Mouse (Mus musculus): ENCODE results near the gene Limch1. TPM values are rescaled to one million over a fixed set of nuclear protein-coding genes. Genes with fewer than 3 reads are reported as not detected.

Gene Limch1
- total and polyA plus RNA-seq, 3 experiments = 0.33 TPM; not detected in 2

DNA sequence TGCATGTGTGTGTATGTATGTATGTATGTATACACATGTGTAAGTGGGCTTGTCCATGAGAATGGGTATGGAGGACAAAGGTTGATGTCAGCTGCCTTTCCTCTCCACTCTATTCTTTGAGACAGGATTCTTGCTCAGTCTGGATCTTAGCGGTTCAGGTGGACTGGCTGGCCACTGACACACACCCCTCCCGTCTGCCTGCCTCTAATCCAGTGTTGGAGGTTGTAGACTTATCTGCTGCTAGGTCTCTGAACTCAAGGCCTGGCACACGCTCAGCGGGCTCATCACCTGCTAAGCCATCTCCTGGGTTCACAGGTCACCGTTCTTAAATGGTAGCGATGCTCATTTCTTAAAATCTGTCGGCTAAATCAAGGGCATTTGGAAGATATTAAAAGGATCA, 60.7 kb downstream of the Limch1 start:
- Histone ChIP-seq H3K4me1 (ENCODE audit: insufficient read depth, low read depth, low read length) (no peaks in the 10 kb centered on the region), H3K9me3 (replicated peaks) (peaks cover 64% of the 10 kb centered on the region), H3K36me3 (replicated peaks) (no peaks in the 10 kb centered on the region), H3K27me3 (ENCODE audit: insufficient read depth, low read length) (no peaks in the 10 kb centered on the region), H3K4me3 (ENCODE audit: low read depth, low read length) (no peak overlapping the region)
- TF ChIP-seq GATA1 (IDR thresholded peaks at IDR 0.05; ENCODE audit: borderline replicate concordance, low read length) (no peak), GATA2 (IDR thresholded peaks at IDR 0.05; ENCODE audit: borderline replicate concordance, low read depth, low read length) (no peak), TAL1 (conservative IDR thresholded peaks at IDR 0.05; ENCODE audit: low read depth, low read length) (no peak), POLR2AphosphoS5 (IDR thresholded peaks at IDR 0.05; ENCODE audit: insufficient replicate concordance, low read depth, low read length) (no peak), CTCF (IDR thresholded peaks at IDR 0.05; ENCODE audit: low read depth, low read length) (no peak)
- no peak for ATAC-seq (ENCODE audit: extremely low read depth, insufficient number of reproducible peaks, low FRiP score, poor library complexity, severe bottlenecking)
- DNase-seq (ENCODE audit: low spot score) = no peak

DNA sequence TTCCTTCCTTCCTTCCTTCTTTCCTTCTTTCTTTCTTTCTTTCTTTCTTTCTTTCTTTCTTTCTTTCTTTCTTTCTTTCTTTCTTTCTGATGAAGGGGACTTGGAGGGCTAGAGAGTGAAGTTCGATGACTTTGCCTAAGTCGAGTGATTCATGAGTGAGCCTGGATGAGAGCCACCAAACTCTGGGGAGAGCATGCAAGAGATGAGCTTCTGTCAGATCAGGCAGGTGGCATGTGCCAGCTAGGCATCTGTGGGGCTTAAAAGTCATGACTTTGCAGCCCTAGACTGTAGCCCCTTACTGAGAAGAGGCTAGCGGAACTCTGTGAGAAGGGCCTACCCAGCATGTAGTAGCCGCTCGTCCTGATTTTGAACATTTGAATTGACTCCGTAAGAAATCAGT, 62.1 kb downstream of the Limch1 start:
- no peak overlapping the region for H3K4me3 ChIP-seq (ENCODE audit: low read depth, low read length)
- no peak for ATAC-seq (ENCODE audit: extremely low read depth, insufficient number of reproducible peaks, low FRiP score, poor library complexity, severe bottlenecking)
- DNase-seq (ENCODE audit: low spot score) = no peak
- no peaks in the 10 kb centered on the region for H3K4me1 ChIP-seq (ENCODE audit: insufficient read depth, low read depth, low read length)
- H3K36me3 ChIP-seq (replicated peaks) = no peaks in the 10 kb centered on the region
- H3K27me3 ChIP-seq (ENCODE audit: insufficient read depth, low read length) = no peaks in the 10 kb centered on the region
- TF ChIP-seq GATA1 (IDR thresholded peaks at IDR 0.05; ENCODE audit: borderline replicate concordance, low read length) = no peak
- TF ChIP-seq GATA2 (IDR thresholded peaks at IDR 0.05; ENCODE audit: borderline replicate concordance, low read depth, low read length) = no peak
- TF ChIP-seq CTCF (IDR thresholded peaks at IDR 0.05; ENCODE audit: low read depth, low read length) = no peak
- TF ChIP-seq POLR2AphosphoS5 (IDR thresholded peaks at IDR 0.05; ENCODE audit: insufficient replicate concordance, low read depth, low read length) = no peak
- no peak for TF ChIP-seq TAL1 (conservative IDR thresholded peaks at IDR 0.05; ENCODE audit: low read depth, low read length)
- H3K9me3 ChIP-seq (replicated peaks) = peaks cover 62% of the 10 kb centered on the region

DNA sequence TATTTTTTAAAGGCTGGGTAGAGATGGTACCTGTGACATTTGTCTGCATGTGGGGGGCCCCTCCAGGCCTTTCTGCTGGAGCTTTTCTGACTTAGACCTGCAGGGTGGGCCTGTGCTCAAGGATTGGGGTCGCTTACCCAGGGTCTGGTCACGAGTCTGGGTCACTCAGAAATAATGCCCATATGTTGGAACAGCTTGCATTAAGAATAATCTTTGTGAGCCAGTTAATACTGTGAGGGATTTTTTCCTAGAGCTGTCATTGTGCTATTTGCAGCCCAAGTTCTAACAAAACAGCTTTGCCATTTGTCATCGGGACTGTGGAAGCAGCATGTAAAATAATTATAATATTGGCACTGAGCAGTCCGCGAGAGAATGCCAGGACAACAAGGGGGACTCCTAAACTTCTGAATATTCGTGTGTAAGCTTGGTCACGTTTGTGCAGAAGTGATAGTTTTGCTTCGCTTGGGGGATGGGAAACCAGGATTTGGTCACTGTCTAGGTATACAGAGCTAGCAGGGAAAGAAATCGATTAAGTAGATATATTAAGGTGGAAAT, 63.5 kb downstream of the Limch1 start:
- TF ChIP-seq GATA2 (IDR thresholded peaks at IDR 0.05; ENCODE audit: borderline replicate concordance, low read depth, low read length) = no peak
- TF ChIP-seq CTCF (IDR thresholded peaks at IDR 0.05; ENCODE audit: low read depth, low read length) = no peak
- TF ChIP-seq POLR2AphosphoS5 (IDR thresholded peaks at IDR 0.05; ENCODE audit: insufficient replicate concordance, low read depth, low read length) = no peak
- TF ChIP-seq TAL1 (conservative IDR thresholded peaks at IDR 0.05; ENCODE audit: low read depth, low read length) = no peak
- no peak for TF ChIP-seq GATA1 (IDR thresholded peaks at IDR 0.05; ENCODE audit: borderline replicate concordance, low read length)
- peaks cover 65% of the 10 kb centered on the region for H3K9me3 ChIP-seq (replicated peaks)
- no peaks in the 10 kb centered on the region for H3K36me3 ChIP-seq (replicated peaks)
- H3K27me3 ChIP-seq (ENCODE audit: insufficient read depth, low read length) = no peaks in the 10 kb centered on the region
- no peaks in the 10 kb centered on the region for H3K4me1 ChIP-seq (ENCODE audit: insufficient read depth, low read depth, low read length)
- no peak overlapping the region for H3K4me3 ChIP-seq (ENCODE audit: low read depth, low read length)
- no peak for ATAC-seq (ENCODE audit: extremely low read depth, insufficient number of reproducible peaks, low FRiP score, poor library complexity, severe bottlenecking)
- DNase-seq (ENCODE audit: low spot score) = no peak

DNA sequence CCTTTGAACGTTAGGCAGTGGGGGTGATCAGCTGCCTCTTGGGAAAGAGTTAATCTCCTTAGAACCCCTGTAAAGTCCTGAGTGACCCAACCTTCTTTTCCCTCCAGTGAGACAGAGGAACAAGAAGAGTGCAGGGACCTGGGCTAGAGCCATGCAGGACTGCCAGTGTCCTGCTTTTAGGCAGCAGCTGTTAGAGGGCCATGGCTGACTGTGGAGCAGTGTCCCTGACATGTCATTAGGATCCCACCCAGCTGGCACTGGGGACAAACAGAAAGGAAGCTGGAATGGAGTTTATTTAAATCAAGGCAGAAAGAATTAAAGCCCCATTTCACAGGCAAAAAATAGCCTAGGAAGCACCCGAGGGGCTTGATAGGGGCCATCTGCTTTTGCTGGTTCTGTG, 64.8 kb downstream of the Limch1 start:
- no peak for DNase-seq (ENCODE audit: low spot score)
- peaks cover 58% of the 10 kb centered on the region for H3K9me3 ChIP-seq (replicated peaks)
- no peaks in the 10 kb centered on the region for H3K36me3 ChIP-seq (replicated peaks)
- no peak for ATAC-seq (ENCODE audit: extremely low read depth, insufficient number of reproducible peaks, low FRiP score, poor library complexity, severe bottlenecking)
- no peak overlapping the region for H3K4me3 ChIP-seq (ENCODE audit: low read depth, low read length)
- TF ChIP-seq GATA1 (IDR thresholded peaks at IDR 0.05; ENCODE audit: borderline replicate concordance, low read length) (no peak), POLR2AphosphoS5 (IDR thresholded peaks at IDR 0.05; ENCODE audit: insufficient replicate concordance, low read depth, low read length) (no peak), CTCF (IDR thresholded peaks at IDR 0.05; ENCODE audit: low read depth, low read length) (no peak), GATA2 (IDR thresholded peaks at IDR 0.05; ENCODE audit: borderline replicate concordance, low read depth, low read length) (no peak), TAL1 (conservative IDR thresholded peaks at IDR 0.05; ENCODE audit: low read depth, low read length) (no peak)
- H3K4me1 ChIP-seq (ENCODE audit: insufficient read depth, low read depth, low read length) = no peaks in the 10 kb centered on the region
- no peaks in the 10 kb centered on the region for H3K27me3 ChIP-seq (ENCODE audit: insufficient read depth, low read length)

DNA sequence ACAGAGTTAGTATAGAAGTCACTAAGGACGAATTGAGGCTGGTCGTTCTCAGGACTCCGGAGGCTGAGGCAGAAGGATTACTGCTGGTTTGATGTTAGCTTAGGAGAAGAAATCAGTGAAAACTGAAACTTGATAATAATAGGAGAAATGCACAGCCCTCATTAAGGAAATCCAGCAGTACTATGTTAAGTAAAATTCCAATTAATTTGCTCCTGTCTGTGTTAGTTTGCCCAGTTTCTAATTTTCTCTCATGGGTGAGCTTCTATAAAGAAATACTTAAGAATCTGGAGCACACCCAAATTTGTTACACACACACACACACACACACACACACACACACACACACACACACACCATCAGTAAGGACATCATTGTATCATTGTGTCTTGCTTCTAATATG, 69.0 kb downstream of the Limch1 start:
- no peak overlapping the region for H3K4me3 ChIP-seq (ENCODE audit: low read depth, low read length)
- H3K36me3 ChIP-seq (replicated peaks) = no peaks in the 10 kb centered on the region
- no peak for ATAC-seq (ENCODE audit: extremely low read depth, insufficient number of reproducible peaks, low FRiP score, poor library complexity, severe bottlenecking)
- no peaks in the 10 kb centered on the region for H3K27me3 ChIP-seq (ENCODE audit: insufficient read depth, low read length)
- peaks cover 56% of the 10 kb centered on the region for H3K9me3 ChIP-seq (replicated peaks)
- H3K4me1 ChIP-seq (ENCODE audit: insufficient read depth, low read depth, low read length) = no peaks in the 10 kb centered on the region
- TF ChIP-seq CTCF (IDR thresholded peaks at IDR 0.05; ENCODE audit: low read depth, low read length) (no peak), POLR2AphosphoS5 (IDR thresholded peaks at IDR 0.05; ENCODE audit: insufficient replicate concordance, low read depth, low read length) (no peak), GATA2 (IDR thresholded peaks at IDR 0.05; ENCODE audit: borderline replicate concordance, low read depth, low read length) (no peak), TAL1 (conservative IDR thresholded peaks at IDR 0.05; ENCODE audit: low read depth, low read length) (no peak), GATA1 (IDR thresholded peaks at IDR 0.05; ENCODE audit: borderline replicate concordance, low read length) (no peak)
- no peak for DNase-seq (ENCODE audit: low spot score)

DNA sequence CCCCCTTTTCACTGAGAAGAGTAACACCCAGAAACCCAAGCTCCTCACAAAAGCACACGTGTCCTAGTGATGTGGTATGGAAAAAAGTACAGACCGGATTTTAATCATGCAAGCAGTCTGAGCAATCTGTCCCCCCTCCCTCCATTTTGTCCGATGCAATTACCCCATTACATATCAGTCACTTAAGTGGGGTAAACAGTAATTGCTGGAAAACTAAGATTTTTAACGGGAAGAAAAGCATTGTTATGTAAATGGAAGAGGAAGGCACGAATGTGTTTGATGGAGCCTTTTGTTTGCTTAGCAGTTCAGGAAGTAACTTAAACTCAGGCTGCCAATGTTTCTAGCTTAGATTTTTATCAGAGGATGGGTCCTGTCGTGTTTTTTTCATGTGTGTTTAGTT, 70.2 kb downstream of the Limch1 start:
- Histone ChIP-seq H3K27me3 (ENCODE audit: insufficient read depth, low read length) (no peaks in the 10 kb centered on the region), H3K9me3 (replicated peaks) (peaks cover 61% of the 10 kb centered on the region), H3K36me3 (replicated peaks) (no peaks in the 10 kb centered on the region), H3K4me1 (ENCODE audit: insufficient read depth, low read depth, low read length) (no peaks in the 10 kb centered on the region), H3K4me3 (ENCODE audit: low read depth, low read length) (no peak overlapping the region)
- ATAC-seq (ENCODE audit: extremely low read depth, insufficient number of reproducible peaks, low FRiP score, poor library complexity, severe bottlenecking) = no peak
- no peak for DNase-seq (ENCODE audit: low spot score)
- TF ChIP-seq TAL1 (conservative IDR thresholded peaks at IDR 0.05; ENCODE audit: low read depth, low read length) = no peak
- no peak for TF ChIP-seq GATA1 (IDR thresholded peaks at IDR 0.05; ENCODE audit: borderline replicate concordance, low read length)
- no peak for TF ChIP-seq POLR2AphosphoS5 (IDR thresholded peaks at IDR 0.05; ENCODE audit: insufficient replicate concordance, low read depth, low read length)
- TF ChIP-seq CTCF (IDR thresholded peaks at IDR 0.05; ENCODE audit: low read depth, low read length) = no peak
- no peak for TF ChIP-seq GATA2 (IDR thresholded peaks at IDR 0.05; ENCODE audit: borderline replicate concordance, low read depth, low read length)
